Mouse (Mus musculus) layer of hippocampus, adult 8-10 months (tissue): ENCODE measurements around the gene Mpp2. TPM values are rescaled to one million over a fixed set of nuclear protein-coding genes. Genes with fewer than 3 reads are reported as not detected.
A peak's percentile ranks its signal among the peaks of the same experiment; 100 is the strongest.

ENCODE experiments used
- DNase-seq, 2 experiments: peaks; one replicate each; pipeline ENCODE4 v3.0.0; 2022; ENCODE audit warnings: low spot score in 2 of 2
- total RNA-seq, 4 experiments: library from RNA; stranded (reverse); gene quantifications; 2 replicates each; pipeline ENCODE4 v1.2.4; 2022

Mpp2 gene
- total RNA-seq, 4 experiments from 2014 or later: 118 to 152 (median 135) TPM

DNA sequence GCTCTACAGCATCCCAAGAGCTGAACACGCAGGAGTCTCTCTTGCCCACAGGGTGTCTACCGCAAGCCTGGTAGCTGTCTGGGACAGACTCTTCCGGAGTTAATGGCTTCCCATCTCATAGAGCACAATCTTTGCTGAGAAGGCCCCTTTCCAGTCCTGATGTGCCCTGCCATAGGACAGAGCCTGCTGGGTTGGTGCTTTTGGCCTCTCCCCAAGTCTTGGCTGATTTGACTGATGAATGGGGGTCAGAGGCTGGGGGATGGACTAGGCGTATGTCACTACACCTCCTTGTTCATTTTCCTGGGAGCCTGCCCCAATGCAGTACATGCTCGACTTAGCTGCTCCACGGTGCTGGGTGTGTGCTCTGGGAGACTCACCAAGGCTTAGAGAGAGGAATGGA, 50.5 kb downstream of the Mpp2 start:
- no peak for DNase-seq

DNA sequence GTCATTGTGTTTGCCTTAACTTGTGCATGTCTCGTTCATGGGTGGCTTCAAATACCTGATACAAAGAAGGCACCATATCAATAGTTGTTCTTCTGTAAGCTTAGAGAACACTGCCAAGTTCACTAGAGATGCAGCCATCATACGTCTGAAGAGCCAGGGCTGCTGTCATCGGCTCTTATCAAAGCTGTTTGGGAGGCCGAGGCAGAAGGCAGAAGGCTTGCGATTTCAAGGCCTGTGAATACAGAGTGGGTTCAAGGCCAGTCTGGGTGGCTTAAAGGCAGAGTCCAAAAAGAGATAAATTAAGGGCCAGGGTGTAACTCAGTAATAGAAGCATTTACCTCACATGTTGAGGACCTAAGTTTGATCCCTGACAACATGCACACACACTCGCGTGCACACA, 52.0 kb downstream of the Mpp2 start:
- no peak for DNase-seq

DNA sequence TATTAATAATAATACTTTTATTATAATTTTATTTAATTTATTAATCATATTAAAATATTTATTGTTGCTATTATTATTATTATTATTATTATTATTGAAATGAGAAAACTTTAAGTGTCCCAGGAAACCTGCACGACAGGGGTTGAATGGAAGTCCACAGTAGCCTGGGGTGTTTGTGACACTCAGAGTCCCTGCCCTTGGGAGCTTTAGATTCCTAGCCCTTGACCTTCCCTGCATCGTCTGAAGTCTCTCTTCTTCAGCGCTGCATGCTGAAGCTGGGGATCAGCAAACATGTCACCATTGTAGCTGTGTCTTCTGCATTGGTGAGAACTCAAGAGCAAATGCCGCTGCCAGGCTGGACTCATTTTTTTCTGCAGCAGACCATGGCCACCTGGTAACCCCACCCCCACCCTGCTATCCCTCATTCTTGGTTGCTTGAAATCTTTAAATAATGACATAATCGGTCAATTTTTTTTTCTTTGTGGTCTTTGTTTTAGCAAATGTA, 52.8 kb downstream of the Mpp2 start:
- DNase-seq: no peak

DNA sequence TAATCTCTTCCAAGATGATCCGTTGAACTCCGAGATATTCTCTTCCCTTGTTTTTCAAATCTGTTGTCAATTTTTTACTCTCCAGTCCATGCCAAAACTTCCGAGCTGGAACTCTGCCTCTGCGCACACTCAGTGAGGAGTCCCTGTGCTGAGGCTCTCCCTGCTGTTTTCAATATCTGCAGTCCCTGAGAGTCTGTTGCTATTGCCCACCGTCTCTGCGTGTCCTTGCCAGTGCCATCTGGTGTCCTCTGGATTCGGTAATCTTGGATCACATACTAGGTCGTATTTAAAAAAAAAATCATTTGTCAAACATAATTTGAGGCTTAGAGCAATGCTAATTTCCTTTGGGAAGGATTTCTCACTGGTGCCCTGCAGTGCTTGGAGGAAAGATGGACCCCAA, 53.4 kb downstream of the Mpp2 start:
- DNase-seq: peak; percentile 48 to 60

DNA sequence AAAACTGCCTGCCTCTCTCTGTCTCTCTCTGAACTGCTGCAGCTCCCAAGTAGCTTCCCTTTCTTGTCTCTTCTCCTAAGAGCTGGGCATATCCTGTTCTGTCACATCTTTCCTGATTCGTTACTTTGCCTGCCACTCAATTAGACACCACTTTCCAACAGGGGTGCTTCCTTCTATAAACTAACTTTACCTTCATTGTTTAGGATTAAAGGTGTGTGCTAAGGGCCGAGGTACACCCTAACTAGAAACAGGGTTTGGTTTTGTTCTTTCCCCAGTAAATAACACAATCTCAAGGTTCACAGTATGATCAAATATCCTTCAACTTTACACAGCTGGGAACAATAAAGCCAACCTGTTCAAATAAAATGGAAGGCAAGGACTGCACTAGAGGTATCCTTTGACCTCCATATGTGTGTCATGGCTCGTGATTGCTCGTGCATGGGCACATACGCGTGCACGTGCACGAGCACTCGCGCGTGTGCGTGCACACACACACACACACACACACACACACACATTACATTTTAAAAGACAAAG, 55.2 kb downstream of the Mpp2 start:
- no peak for DNase-seq

DNA sequence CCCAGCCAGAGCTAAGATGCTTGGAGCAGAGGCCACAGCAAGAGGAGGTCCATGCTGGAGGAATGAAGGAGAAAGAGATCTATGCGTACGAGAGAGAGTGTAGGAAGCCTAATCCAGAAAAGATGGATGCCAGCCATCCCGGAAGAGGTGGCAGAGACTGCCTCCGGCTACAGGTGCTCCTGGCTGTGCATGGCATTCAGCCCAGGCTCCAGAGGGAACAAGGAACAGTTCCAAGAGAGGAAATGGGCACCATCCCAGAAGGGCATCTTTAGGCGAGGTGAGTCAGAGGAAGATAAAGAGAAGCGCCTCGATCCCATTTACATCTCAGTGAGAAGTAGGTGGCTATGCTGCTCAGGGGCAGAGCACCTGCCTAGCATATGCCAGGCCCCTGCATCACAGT, 57.2 kb downstream of the Mpp2 start:
- peak; percentile 43 to 46 for DNase-seq

DNA sequence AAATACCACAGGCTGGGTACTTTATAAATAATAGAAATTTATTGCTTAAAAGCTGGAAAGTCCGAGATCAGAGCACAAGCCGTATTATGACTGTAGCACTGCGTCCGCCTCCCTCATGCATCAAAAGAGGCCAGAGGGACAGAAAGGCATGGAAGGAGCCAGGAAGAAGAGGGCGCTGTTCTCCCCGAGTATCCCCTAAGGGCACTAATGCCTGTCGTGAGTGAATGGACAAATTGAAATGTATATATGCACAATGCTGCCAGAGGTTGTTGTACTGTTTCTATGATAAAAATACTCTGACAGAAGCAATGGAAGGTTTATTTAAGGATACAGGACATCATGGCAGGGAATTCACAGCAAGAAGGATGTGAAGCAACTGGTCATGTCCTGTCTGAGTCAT, 58.3 kb downstream of the Mpp2 start:
- no peak for DNase-seq

DNA sequence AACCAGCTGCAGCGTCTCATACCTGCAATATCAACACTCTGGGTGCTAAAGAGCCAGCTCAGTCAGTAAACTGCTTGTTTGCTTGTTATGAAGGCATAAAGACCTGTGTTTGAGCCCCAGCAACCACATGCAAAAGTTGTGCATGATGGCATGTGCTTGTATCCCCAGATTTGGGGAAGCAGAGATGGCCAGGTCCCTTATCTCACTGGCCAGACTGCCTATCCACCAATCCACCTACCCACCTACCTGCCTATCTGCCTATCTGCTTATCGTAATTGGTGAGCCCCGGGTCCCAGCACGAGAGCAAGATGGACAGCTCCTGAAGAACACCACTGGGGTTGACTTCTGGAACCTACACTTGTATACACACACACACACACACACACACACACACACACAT, 59.0 kb downstream of the Mpp2 start:
- DNase-seq: no peak

DNA sequence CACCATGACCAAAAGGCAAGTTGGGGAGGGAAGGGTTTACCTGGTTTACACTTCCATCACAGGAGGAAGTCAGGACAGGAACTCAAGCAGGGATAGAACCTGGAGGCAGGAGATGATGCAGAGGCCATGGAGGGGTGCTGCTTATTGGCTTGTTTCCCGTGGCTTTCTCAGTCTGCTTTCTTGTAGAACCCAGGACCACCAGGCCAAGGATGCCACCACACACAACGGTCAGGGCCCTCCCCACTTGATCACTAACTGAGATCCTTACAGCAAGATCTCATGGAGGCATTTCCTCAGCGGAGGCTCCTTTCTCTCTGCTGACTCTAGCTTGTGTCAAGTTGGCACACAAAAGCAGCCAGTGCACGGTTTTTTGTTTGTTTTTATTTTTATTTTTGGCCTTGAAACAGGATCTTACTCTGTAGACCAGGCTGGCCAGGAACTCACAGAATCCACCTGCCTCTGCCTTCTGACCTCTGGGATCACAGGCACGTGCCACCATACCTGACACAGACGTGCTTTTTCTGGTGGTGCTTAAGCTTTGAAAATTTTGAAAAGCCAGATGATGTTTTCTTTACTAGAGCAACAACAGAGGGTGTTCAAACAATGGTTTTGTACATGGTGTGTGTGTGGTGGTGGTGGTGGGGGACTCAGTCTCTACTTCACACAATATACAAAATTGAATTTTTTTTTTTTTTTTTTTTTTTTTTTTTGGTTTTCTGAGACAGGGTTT, 60.1 kb downstream of the Mpp2 start, which contains the start of gene Mpp3:
TSS of gene Mpp3 (minus strand) at position 375 of the 730 bp plus-strand sequence.
- DNase-seq: no peak

DNA sequence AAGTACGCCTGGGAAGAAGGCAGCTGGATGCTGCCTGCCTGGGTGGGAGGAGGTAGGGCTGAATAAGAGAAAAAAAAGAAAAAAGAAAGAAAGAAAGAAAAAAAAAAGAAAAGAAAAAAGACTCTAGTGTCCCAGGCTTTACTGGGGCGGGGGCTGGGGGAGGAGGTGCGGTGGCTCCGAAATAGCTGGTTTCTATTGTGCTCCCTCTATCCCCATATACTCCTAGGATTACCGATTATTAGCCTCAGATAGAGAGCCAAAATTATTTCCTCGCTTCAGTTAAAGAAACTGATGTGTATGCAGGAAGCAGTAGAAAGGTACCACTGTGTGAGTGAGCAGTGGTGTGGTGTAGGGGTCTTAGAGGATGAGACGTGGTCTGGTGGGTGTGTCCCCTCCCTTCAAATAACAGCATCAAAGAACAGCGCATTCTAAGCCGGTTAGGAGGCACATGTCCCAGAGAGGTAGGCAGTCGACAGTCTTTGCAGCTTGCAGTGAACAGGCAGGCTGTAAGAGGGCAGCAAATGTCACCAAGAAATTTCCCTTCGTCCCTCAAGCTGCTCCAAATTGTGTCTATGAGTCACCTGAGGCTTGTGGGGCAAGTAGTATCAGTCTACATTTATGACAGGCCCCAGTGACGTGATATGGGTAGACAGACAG, 60.8 kb downstream of the Mpp2 start:
- DNase-seq: no peak

DNA sequence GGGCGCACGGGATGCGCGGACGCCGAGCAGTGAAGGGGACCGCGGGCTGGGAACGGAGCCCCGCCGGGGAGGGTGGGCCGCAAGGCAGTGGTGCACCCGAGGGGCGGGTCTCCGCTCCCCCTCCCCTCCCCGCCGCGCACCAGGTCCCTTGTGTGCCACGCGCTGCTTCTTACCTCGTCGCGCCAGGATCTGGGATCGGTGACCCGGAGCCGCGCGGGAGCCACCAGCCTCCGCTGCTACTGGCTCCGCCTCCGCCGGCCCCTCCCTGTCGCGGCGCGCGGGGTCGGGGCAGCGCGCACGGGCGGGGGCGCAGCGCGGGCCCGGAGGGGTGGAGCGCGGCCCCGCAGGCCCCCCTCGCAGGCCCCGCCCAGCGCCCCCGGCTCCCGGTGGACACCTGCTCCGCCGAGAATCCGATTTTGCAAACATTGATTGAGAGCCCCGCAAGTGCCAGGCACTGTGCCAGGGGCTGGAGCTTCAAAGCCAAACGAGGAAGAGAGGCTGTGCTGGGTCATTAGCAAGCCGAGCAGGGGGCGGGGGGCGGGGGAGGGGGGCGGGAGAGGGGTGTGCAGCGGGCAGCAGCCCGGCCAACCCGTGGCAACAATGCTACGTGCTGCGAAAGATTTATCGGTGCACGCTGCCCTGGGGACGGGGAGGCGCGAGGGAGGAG, 61.5 kb downstream of the Mpp2 start:
- peak in 1 of 2 experiments; percentile 47 for DNase-seq

DNA sequence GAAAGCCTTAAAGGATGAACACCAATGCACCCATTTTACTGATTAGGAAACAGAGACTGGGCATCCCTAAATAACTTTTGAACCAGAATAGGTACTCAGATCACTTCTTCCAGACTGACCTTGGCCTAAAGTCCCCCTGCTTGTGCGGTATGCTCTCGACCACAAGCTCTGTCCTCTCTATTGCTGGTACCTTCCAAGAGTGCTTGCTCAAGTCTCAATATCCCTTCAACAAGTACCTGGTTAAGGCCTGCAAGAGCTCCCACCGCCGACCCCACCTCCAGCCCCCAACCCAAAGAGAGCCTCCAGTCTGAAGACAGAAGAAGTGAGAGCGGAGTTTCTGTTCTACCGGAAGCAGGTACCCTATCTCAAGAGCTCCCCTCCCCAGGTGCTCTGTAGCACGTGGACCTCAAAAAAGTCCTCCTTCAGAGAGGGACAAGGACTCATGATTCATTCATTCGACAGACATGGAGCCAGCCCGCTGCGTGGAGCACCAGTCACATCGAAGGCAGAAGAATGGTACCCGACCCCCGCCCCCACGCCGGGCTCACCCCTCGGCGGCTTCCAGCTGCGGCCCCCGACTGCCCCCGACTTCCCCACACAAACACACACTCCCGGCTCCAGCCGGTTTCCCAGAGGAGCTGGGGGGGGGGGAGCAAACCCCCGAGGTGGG, 62.2 kb downstream of the Mpp2 start:
- DNase-seq: no peak

DNA sequence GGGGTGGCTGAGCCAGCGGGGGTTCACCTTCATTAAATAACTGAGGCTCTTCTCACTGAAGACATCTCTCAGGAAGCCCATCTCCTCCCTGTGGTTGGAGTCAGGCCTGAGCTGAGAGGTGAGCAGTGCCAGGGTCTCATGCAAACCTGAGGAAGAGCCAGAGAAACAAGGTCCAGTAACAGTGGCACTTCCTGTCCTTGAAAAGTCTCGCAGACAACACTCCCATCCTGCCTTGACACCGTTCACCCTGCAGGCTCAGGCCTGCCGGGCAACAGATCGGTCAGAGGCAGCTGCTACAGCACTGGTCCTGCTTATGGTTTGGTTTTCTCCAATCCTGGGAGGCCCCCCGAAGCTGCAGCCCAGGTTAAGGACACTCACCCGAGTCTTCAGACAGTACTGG, 63.0 kb downstream of the Mpp2 start:
- no peak for DNase-seq

DNA sequence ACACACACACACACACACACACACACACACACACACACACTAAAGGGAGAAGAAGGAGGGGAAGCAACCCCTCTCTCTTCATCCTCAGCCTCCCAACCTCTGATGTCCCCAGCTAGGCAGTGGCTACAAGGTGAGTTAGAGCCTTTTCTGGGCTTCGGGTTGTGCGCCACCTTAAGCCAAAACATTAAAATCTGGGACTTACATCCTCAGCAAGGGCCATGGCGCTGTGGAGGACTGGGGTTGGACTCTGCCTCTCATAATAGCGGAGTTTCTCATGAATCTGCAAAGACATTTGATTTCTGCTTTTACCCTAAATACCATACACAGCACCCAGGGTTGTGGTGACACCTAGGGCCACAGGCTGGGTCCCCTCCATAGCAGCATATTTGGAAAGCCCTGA, 63.4 kb downstream of the Mpp2 start:
- DNase-seq: no peak

DNA sequence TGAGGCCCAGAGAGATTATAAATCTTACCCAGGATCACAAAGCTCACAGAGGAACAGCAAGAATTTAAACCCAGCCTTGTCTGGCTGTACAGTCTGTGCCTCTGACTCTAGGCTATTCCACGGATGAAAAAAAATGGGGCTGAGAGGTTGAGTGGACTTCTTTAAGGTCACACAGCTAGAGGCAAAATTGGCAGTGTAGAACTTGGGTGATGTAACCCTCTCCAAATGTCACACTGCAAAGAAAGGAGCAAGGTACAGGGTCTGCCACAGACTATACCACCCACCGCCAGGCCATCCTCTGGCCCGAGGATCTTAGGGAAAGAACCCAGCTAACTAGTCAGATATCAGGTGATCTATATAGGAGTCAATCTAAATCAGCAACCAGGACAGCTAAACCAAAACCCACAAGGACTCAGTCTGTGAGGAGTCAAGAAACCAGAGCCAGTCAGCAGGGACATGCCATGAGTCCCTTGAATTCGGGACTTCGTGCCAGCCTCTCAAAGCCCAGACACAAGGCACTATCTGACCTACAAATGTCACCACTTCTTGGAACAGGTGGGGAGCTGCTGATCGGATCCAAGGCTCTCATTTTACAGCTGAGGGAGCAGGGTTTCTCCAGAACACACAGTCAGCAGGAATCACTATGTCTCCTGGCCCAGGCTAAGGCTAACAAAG, 64.1 kb downstream of the Mpp2 start:
- no peak for DNase-seq

DNA sequence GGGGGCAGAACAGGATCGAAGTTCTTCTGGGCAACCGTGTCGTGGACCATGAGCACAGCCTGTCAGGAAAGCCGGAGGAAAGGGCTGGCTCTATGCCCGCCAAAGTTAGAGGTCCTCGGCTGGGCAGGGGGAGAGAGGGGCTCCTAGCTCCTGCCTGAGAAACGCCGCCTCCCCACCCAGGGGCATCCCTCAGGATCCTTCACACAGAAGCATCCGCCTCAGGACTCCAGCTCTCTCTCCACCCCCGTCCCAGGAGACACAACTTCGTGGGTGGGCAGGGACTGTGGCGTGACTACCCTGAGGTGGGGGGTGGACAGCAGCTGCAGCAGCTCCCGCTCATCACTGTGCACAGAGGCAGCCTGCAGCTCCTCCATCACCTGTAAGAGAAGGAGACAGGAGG, 64.9 kb downstream of the Mpp2 start:
- DNase-seq: no peak

DNA sequence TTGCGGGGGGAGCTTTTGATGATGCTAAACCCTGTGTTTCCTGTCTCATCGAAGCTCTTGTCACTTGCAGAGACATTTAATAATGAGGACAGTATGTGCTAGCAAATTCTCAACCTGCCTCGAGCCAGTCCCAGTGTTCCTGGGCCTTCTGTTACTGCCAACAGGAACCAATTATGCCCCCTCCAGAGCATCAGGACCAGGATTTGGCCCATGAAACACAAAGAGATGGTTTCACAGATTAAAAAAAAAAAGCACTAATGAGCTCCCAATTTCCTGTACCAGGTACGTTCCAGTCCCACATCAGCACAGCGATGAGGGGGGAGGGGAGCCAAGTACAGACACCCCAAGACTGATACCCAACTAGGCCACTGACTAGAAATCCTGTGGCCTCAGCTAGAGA, 67.1 kb downstream of the Mpp2 start:
- DNase-seq: no peak

DNA sequence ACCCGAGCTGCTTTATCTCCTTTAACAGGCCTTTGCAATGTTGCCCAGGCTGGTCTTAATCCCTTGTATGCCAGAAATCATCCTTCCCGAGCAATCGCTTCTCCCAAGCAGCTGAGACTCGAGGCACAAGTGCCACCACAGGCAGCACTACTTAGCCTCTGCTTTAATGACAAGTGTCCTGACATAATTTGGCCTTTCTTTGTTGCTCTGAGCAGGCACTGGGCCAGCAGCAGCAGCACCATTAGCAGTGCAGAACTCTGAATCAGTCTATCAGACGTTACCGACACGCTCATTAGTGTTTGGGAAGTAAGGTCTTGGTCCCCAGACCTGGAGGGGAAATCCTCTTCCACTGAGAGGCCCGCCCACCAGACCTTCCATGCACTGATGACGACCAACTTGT, 68.6 kb downstream of the Mpp2 start:
- DNase-seq: no peak

DNA sequence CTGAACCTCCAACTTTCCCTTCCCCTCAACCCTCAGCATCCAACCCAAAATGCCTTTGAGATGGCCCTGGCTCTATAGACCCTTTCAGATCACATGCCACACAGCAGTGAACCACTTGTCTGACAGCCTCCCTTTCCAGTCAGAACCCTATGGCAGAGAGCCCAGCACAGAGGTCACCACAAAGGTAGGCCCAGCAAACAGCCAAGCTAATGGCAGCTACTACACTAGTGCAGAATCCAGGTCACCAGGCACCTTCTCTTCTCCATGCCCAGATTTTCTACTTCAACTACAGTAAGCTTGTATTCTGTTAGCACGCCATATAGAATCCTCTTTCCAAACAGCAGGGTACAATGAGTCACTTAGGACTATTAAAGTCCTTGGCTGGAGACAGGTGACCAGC, 72.2 kb downstream of the Mpp2 start:
- DNase-seq: no peak

DNA sequence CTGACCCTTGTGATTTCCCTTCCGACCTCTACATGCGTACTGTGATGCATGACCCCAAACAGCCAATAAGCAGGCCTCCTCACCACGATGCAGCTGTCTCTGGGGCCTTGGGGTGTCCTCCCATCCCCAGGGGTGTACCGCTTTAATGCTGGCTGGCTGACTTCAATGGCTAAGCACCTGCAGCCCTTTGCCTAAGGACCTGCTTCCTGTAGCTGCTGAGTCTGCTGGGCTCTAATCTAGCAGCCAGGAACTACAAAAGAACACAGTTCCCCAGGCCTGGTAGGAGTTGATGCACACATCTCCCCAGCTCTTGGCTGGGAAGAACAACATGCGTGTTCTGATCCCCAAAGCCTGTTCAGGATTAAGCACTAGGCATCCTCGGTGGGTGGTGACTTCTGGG, 72.8 kb downstream of the Mpp2 start:
- no peak for DNase-seq

DNA sequence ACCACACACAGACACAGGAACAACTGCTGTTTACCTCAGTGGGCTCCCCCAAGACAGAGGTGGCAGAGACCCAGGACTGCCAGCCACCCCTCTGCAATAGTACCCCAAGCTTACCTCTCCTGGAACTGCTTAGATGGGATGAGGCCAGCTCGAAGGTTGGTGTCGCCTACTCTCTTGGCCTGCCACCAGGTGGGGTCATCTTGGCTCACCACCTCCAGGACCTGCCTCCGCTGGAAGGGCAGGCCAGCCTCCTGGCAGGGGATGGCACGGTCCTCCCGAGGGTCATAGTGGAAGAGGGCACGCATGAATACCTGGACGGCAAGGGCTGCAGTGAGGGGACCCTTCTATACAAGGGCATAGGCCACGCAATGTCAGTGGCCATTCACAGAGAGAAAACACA, 75.1 kb downstream of the Mpp2 start:
- no peak for DNase-seq
